Mouse (Mus musculus) ES-CJ7 (cell line): ENCODE results near the gene Capn5.

ENCODE experiments used
- DNase-seq: peaks from one replicate; pipeline ENCODE4 v3.0.0; 2011; ENCODE audit warnings: low read depth, low spot score

The Capn5 gene

DNA sequence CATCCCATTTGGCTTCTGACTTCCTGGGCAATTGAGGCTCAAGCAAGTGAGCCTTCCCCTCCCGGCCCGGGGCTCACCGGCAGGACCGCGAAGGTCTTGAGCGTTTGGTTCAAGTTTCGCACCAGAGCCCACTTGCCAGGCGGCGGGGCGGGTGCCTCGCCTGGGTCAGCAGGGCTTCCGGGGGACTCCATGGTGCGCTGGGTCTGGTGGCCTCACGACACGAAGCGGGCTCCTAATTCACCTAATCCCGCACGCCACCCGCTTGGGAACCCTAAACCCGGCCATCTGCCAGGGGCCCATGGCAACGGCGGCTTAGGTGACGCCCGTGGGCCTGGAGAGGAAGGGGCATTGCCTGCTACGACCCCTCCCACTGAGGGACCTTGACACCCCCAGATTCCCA, 66.8 kb downstream of the Capn5 start:
- no peak for DNase-seq

DNA sequence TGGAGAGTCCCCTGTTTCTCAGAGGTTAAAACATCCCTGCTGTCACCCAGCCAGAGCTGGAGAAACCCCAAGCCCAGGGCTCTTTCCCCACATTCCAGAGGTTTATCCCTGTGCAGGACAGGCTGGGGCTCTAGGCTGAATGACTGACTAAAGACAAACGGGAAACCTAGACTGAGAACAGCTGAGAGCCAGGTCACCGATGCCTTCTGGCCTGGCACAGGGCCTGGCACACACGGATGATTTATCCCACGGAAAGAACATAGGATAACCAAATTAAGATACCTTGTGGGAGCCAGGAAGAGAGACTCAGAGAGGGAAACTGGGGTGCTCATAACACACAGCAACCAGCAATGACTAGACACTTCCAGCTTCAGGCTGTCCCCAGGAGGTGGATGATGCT, 68.3 kb downstream of the Capn5 start:
- DNase-seq = no peak

DNA sequence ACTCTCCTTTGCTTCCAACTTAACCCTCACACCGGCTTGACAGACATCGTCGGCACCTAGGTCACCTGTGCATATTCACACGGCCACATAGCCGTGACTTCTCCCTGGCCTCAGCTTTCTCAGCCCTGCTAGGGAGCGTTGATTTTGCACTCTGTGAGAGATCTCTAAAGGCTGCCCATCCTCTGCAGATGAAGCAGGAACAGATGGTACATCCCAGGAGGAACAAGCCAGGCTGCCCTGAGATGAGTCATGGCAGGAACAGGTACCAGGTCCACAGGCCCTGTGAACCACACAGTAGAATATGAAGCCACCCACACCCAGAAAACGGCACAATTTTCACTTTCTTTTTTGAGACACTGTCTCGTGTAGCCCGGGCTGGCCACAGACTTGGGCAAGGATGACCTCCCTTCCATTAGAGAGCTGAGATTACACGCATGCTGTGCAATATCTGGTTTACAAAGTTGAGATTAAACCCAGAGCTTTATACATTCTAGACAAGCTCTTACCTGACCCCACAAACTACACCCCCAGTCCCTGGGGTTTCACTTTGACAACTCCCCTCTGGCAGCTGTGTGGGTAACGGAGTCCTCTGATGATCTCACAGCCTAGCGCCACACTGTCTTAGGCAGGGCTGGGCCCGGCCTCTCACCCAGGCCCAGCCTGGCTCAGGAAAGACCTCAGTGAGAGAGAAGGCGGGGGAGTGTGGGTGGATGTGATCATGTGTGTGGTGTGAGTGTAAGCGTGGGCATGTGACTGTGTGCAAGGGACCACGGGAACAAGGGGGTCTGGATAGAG, 69.2 kb downstream of the Capn5 start:
- no peak for DNase-seq

DNA sequence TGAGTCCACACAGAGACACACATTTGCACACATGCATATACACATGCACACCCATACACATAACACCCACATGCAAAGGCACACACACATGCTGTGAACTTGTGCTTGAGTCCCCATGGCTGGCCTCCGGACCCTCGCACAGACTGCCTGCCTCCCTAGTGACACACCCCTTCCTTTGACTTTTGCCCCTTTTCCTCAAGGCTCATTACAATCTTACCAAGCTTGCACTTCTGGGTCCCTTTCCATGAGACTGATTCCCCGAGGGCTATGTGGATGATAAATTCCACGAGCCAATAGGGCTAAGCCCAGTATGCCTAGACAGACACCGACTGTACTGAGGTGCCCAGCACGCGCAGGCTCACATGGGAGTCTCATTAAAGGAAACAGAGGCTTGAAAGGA, 71.8 kb downstream of the Capn5 start:
- DNase-seq = no peak

DNA sequence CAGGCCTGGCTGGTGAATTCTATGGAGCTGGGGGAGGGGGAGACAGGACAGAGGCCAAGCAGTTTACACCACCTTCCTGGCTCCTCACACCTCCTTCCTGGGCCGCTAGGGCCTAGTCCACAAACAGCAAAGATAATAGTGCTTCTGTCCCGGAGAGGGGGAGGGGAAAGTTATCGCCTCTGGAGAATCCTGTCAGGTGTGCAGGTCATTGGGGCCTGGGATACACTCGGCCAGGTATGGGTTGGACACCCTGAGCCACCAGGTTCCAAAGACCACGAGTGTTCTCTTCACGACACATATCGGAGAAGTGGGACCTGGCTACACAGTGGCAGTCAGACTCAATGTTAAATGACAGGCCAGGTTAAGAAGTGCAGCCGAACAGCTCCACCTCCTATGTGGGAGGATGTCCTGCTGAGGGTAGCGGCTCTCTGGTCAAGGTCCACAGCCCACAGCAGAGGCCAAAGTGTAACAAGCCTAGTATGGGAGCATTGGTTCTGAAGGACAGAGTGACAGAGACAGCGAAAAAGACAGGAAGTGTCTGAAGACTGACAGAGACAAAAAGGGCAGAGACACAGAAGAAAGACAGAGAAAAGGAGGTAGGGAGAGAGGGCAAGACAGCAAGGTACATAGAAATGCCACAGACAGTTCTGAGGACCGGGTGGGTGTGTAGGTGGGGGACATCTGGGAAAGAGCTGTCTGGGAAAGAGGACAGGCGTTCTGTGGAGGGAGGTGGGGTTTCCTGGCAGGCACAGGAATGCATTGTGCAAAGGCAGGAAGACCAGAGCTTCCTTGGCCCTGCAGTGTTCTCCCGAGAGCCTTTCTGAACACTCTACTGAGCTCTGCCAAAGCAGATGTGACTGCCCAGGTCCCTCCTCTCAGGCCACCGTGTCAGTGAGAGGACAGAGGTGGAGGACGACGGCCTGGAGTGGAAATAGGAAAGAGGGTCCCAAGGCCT, 73.3 kb downstream of the Capn5 start:
- no peak for DNase-seq

DNA sequence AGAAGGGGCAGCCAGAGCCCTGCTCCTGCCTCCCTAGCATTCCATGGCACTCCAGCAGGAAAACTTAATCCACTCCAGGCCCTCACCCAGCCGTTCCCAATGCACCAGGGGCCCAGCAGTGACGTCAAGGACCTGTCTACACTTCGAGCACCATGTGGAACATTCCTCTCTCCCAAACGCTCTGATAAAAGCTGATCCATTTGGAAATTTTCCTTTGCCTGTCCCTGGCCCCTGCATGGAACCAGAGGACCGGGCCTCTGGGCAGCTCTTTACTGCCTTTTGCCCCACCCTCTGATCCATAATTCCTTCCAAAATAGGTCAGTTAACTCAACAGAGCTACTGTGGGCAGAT, 74.2 kb downstream of the Capn5 start:
- no peak for DNase-seq

DNA sequence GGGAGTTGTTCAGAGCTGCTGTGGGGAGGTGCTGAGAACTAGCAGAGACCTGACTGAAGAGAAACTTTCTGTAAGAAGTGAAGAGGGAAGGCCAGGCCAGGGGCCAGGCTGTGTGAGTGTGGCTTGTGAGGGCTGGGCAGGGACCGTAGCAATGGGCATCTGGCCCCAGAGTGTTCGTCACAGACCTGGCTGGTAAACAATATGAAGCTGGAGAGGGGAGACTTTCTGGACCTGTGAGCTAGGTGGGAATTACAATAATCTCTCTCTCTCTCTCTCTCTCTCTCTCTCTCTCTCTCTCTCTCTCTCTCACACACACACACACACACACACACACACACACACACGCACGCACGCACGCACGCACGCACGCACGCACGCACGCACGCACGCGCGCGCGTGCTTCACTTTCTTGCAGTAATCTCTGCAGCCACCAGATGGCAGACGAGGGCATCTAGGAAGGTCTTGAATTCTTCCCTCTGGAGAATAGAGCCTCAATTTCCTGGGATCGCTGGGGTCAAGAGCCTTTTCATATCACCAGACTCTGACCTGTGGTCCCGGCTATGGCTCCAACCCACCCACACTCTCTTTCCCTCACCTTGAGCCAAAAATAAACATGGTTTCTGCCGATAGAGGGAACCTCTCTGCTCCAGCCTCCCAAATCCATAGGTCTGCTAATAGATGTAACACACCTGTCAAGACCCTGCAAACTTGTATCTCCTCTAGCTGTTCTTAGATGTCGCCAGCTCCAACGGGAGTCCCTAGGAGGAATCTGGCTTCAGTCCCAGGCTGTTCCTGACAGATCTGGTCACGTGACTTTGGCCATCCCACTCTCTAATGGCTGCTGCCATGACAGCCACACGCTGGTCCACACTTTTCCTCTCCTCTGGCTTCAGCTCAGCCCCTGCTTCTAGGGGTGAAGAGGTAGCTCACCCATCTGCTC, 74.8 kb downstream of the Capn5 start:
- DNase-seq = peak; percentile 55

DNA sequence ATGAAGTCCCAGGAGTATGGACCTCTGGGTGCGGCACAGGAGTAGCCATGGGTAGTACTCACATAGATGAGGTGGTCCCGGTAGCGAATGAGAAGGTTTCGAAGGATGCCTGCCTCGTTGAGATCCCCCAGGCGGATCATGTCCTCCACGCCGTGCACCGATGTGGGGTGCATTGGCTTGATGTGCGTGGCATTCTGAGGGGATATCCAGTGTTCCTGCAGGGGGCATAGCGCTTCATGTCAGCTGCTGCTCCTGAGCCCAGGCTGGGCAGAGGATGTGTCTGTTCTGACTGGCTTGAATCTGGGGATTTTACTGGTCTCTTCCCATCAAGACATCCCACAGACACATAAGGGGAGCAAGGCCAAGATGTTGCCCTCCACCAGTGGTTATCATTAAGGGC, 75.6 kb downstream of the Capn5 start:
- peak; percentile 17 for DNase-seq

DNA sequence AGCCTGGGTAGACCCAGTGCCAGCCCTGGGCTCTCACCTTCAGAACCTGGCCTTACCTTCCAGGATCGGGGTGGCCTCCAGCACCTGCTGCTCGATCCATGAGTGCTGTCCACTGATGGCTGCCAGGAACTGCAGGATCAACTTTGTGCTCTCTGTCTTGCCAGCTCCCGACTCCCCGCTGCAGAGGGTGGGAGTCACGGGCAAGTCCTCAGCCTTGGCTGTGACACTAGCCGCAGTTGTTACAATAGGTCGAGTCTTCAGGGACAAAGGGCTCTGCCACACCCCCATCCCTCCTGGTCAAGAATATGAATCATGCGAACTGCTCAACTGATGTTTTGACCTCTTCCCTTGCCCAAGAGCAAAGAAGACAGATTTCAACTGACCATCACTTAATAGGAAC, 80.5 kb downstream of the Capn5 start:
- DNase-seq = no peak

DNA sequence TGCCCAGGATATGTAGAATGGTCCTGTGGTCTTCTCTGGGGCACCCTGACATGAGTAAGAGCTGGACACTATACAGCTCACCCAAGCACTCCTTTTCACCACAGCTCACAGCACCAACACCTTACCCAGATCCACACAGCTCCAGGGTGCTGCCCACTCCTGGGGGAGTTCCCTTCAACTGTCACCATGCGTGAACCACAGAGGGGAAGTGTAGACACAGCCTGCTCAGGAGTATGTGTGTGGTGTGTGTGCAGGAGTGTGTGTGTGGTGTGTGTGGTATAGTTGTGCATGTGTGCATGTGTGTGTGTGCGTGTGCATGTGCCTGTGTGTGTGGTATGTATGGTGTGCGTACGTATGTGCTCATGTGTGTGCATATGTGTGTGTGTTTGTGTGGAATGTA, 82.2 kb downstream of the Capn5 start:
- no peak for DNase-seq

DNA sequence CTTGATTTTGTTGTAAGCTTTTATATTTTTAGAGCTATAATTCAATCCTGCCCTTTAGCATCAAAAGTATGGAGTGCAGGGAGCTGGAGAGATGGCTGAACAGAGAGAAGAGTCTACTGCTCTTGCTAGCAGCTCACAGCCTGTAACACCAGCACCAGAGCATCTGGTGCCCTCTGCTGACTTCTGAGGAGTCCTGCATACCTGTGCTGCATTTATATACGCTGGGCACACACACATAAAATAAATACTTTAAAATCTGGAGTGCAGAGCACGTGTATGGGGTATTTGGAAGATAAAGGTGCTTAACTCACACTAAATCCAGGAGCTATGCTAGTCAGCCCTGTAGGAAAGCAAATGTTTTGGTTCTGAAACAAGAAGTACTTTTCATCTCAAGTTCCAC, 91.7 kb downstream of the Capn5 start:
- no peak for DNase-seq

DNA sequence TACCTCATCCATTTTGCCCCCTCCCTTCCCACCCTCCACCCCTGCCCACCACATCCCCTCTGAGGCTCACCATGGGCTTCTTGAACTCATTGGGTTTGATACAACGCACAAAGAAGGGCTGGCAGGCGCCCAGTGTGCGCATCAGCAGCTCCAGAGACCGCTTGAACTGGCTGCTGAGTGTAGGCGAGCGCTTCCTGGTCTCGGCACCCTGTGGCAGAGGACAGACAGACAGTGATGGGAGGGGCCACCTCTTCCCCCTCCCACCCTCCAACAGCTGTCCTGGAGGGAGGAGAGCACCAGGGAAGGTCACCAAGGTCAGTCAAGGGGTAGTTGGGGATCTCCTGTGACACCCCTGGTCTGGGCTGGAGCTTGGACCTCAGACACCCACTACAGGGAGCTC, 92.8 kb downstream of the Capn5 start:
- no peak for DNase-seq

DNA sequence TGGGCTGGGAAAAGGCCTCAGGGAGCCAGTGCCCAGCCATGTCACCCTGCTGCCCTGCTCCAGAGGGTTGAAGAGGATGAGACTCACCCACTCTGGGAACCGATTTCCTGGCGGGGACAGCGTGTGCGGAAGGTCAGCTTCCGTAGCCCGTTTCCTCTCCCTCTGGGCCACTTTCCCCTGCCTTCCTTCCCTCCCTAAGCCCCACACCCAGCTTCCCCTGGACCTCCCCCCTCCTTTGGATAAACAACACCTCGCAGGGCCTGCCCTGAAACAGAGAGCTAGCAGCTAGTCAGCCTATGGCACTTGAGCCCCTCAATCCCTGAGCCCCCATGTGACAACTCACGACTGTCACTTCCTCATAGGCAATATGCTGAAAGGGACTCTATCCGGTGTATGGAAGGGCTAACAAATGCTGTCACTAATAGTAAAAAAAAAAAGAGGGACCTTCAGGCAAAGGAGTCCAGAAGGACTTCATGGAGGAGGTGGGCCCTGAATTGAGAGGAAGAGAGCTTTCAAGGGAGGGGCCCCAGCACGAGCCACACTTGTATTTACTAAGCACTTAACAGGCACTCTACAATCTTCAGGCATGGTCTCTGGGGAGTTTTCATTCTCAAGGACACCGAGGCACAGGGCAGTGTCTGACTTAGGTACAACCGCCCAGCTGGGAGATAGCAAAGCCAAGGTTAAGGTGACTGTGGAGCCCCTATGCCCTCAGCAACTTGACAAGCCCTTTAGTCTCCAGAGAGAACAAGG, 93.4 kb downstream of the Capn5 start:
- no peak for DNase-seq

DNA sequence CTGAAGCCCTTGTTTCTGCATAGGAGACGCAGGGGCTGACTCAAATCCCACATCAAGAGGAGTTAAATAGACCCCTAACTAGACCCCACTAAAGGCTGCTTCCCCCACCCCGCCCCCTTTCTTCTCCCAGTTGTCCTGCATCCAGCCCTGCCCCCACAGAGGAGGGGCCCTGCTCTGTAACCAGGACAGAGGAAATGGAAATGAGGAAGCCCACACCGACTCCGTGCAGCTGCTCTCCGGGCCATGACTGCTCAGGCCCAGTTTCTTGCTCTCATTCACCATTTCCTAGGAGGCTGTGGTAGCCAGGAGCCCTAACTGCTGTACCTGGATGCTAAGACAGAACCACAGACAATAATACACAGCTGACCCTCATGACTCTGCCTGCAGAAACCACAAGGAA, 95.7 kb downstream of the Capn5 start:
- no peak for DNase-seq

DNA sequence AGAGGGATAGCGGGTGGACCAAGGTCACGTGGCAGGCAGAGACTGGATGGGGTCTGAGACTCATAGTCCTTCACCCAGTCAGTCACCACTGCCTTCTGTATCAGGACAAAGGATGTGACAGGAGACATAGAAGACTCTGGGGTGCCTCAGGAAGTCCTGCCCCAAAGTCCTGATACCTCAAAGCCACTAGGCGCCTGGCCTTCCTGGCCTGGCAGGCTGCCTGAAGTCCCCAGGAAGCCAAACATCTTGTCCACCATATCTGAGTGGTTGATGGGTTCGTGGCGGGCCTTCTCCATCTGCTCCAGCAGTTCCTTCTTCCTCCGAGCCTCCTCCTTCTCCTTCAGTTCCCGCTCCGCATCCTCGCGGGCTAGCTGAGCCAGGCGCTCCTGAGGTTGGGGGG, 100.6 kb downstream of the Capn5 start:
- DNase-seq = no peak

DNA sequence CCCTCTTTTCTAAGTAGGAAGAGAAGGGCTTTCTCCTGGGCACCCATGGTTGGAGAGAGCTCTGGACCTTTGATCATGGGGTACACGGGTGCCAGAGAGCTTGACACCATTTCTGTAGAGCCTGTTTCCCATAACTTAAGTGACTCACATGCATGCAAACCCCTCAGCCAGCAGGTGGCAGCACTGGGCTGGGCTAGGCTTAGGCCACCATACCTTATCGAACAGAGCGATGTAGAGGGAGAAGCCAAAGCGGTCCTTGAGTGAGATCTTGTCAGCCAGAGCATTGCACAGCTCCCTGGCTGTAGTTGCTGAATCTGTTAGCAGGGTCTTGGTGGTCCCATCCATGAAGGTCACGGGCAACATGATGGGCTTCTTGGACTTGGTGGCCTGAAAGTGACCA, 106.5 kb downstream of the Capn5 start:
- DNase-seq = peak; percentile 82
